Mouse (Mus musculus) heart, embryonic 10.5 days (tissue): ENCODE measurements around the gene Tmem132d. TPM values are rescaled to one million over a fixed set of nuclear protein-coding genes. Genes with fewer than 3 reads are reported as not detected.
"Not testable (repeated sequence)": the region's sequence is repeated elsewhere in the genome, so short reads cannot be mapped to it uniquely, and the experiment has no call there.

Source experiments
- DNase-seq: peaks from one replicate; pipeline ENCODE4 v3.0.0-alpha.2; 2017; ENCODE audit warnings: low spot score
- H3K27ac ChIP-seq: fragments of 300-500 bp; sonication (generic); 2 replicates; pipeline ENCODE4 v1.5.1; 2016; ENCODE audit warnings: mild to moderate bottlenecking
- H3K27me3 ChIP-seq: fragments of 300-500 bp; sonication (generic); 2 replicates; pipeline ENCODE4 v1.6.1; 2016; ENCODE audit warnings: mild to moderate bottlenecking; ENCODE audit not compliant: poor library complexity, insufficient read depth, severe bottlenecking
- H3K36me3 ChIP-seq: fragments of 300-500 bp; sonication (generic); 2 replicates; pipeline ENCODE4 v1.6.1; 2016; ENCODE audit warnings: mild to moderate bottlenecking, moderate library complexity
- H3K4me1 ChIP-seq: fragments of 300-500 bp; sonication (generic); 2 replicates; pipeline ENCODE4 v1.6.1; 2016; ENCODE audit warnings: mild to moderate bottlenecking
- H3K4me3 ChIP-seq: fragments of 300-500 bp; sonication (generic); 2 replicates; pipeline ENCODE4 v1.5.1; 2016; ENCODE audit warnings: mild to moderate bottlenecking, moderate library complexity
- H3K9me3 ChIP-seq: fragments of 300-500 bp; sonication (generic); 2 replicates; pipeline ENCODE4 v1.6.1; 2016; ENCODE audit warnings: mild to moderate bottlenecking, moderate library complexity
- WGBS: fragments of 180-500 bp; shearing (Covaris S2); methylation state at CpG from one replicate; pipeline ENCODE4 v1.1.7; 2016; 5-methylcytosine and 5-hydroxymethylcytosine counted together
- polyA plus RNA-seq: library from polyadenylated mRNA; unstranded; fragments of >200 nt; fragmentation: Nextera tagmentation; extraction: Ambion mirVana; gene quantifications from 2 replicates; pipeline ENCODE4 v1.2.1, GENCODE M21; 2016

Tmem132d gene
- polyA plus RNA-seq, 1 experiment from 2014 or later: 0.29 TPM

DNA sequence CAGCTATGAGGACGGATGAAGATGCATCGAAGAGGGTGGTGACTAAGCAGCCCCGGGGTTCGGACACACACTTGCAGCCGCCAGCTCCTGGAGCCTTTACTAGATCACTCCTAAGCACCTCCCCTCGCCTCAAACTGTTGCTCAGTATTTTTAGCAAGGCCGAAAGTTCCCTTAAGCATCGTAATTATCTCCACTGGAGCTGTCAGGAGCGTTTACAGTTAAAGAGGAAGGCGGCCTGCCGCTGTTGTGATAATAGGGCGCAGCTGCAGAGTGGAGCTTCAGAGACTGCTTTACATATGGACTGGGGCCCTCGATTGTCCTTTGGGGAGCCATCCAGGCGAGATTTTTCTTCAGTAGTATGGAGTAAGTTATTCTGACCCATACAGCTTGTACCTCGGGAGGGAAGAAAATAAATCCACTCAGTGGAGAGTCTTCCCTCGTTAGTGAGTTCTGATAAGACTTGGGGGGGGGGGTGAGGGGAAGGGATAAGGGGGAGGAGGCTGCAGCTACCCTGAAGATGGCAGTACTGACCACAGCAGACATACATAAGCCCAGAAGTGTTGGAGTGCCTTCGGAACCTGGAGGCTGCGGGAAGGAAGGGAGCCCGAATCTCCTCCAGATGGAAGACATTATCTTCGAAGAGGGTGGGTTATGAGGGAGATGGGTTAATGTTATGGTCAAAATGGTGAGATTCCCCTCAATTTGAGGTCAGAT is 681.5 kb downstream of the Tmem132d start:
- no peaks in the 10 kb centered on the region for H3K36me3 ChIP-seq
- H3K27ac ChIP-seq: no peak overlapping the region
- no peaks in the 10 kb centered on the region for H3K27me3 ChIP-seq
- peak overlapping the region; percentile 34 for H3K4me3 ChIP-seq
- 10% methylated on average over 20 of the region's 20 CpGs for whole genome bisulfite sequencing
- H3K4me1 ChIP-seq: 0 out of 2 replicates have a peak, but pooled peaks cover 14% of the 10 kb centered on the region
- DNase-seq: peak; percentile 65
- no peaks in the 10 kb centered on the region for H3K9me3 ChIP-seq

DNA sequence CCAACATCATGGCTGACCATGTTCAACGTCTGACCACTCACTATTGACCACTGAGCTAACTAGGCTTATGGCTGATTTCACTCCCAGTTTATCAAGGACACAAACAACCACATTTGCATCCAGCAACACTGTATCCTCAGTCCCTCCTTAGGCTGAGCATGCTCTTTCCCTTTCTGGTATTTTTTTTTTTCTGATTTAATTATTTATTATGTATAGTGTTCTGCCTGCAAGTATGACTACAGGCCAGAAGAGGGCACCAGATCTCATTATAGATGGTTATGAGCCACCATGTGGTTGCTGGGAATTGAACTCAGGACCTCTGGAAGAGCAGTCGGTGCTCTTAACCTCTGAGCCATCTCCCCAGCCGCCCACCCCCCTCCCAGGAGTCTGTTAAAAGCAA is 683.3 kb downstream of the Tmem132d start:
- not testable (repeated sequence) for H3K27ac ChIP-seq, DNase-seq, H3K4me3 ChIP-seq, H3K27me3 ChIP-seq, H3K9me3 ChIP-seq, H3K36me3 ChIP-seq
- H3K4me1 ChIP-seq: 0 out of 2 replicates have a peak, but pooled peaks cover 14% of the 10 kb centered on the region
- WGBS: 89% methylated on average over 3 of the region's 3 CpGs

DNA sequence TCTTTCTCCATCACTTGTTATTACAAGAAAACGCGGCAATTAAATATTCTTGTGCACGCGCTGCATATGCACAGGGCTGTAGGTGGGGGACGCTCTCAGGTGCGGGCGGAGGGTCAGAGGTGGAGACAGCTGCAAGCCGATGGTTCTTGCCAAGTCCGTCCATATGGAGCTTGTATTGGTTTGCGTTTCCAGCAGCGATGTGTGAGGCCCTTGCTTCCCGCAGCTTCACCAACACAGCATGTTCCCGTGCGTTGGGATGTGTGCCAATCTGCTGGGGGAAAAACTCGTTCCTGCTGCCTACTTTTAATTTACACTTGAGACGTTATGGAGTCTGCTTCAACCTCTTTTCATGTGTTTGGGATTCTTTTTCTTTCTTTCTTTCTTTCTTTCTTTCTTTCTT is 691.5 kb downstream of the Tmem132d start:
- H3K4me3 ChIP-seq: no peak overlapping the region
- H3K9me3 ChIP-seq: peaks cover 3% of the 10 kb centered on the region; the same call in 1 of the 2 replicates
- H3K27me3 ChIP-seq: no peaks in the 10 kb centered on the region
- DNase-seq: peak; percentile 59
- no peak overlapping the region for H3K27ac ChIP-seq
- H3K36me3 ChIP-seq: no peaks in the 10 kb centered on the region
- 88% methylated on average over 16 of the region's 16 CpGs for WGBS
- no peaks in the 10 kb centered on the region for H3K4me1 ChIP-seq

Other genes starting within 250 kb of the Tmem132d start
- gene Fzd10, start 167.8 kb upstream of the Tmem132d start, polyA plus RNA-seq: 0.58 and 1.0 TPM in 2 replicates